Mouse (Mus musculus) myocyte (in vitro differentiated cells): ENCODE results near the gene Zfr2.

ENCODE experiments used
- E2F4 ChIP-seq: IDR thresholded peaks from one replicate; pipeline ENCODE4 v1.6.1; 2011; ENCODE audit warnings: mild to moderate bottlenecking, control low read depth, moderate library complexity; ENCODE audit not compliant: insufficient read depth
- MAX ChIP-seq: IDR thresholded peaks from one replicate; pipeline ENCODE4 v1.6.1; 2011; ENCODE audit warnings: low read depth, mild to moderate bottlenecking, control low read depth
- MYOD1 ChIP-seq, 3 experiments: IDR thresholded peaks; one replicate each; pipeline ENCODE4 v1.6.1; 2011; ENCODE audit warnings: control low read depth in 2 of 3, low read depth in 2 of 3, mild to moderate bottlenecking in 2 of 3, moderate library complexity in 1 of 3; ENCODE audit not compliant: insufficient read length in 2 of 3, control insufficient read depth in 1 of 3
- MYOG ChIP-seq, 3 experiments: IDR thresholded peaks; one replicate each; pipeline ENCODE4 v1.6.1; 2011; ENCODE audit warnings: control low read depth in 2 of 3, low read depth in 2 of 3, mild to moderate bottlenecking in 2 of 3; ENCODE audit not compliant: insufficient read length in 2 of 3, control insufficient read depth in 1 of 3, insufficient read depth in 1 of 3
- POLR2A ChIP-seq: IDR thresholded peaks from one replicate; pipeline ENCODE4 v1.6.1; 2011; ENCODE audit warnings: low read depth, mild to moderate bottlenecking, control low read depth, moderate library complexity; ENCODE audit not compliant: insufficient read length
- TCF12 ChIP-seq: IDR thresholded peaks from one replicate; pipeline ENCODE4 v1.6.1; 2011; ENCODE audit warnings: mild to moderate bottlenecking, control low read depth; ENCODE audit not compliant: poor library complexity, insufficient read depth, severe bottlenecking
- TCF3 ChIP-seq: IDR thresholded peaks from one replicate; pipeline ENCODE4 v1.6.1; 2011; ENCODE audit warnings: low read depth, control low read depth; ENCODE audit not compliant: insufficient read length
- USF1 ChIP-seq: IDR thresholded peaks from one replicate; pipeline ENCODE4 v1.6.1; 2011; ENCODE audit warnings: low read depth, mild to moderate bottlenecking, control low read depth, moderate library complexity

- TF ChIP-seq E2F4 (no peak), POLR2A (no peak), TCF3 (no peak), TCF12 (no peak), MYOD1 (IDR thresholded peaks at IDR 0.05; ENCODE audit: control insufficient read depth in 1 of 3, insufficient read length in 2 of 3, low read depth in 2 of 3) (peak in 1 of 3 experiments; percentile 33), MYOG (IDR thresholded peaks at IDR 0.05; ENCODE audit: control insufficient read depth in 1 of 3, insufficient read depth in 1 of 3, insufficient read length in 2 of 3, low read depth in 2 of 3) (peak in 1 of 3 experiments; percentile 39), USF1 (no peak), MAX (no peak)
Measured at GRCm38 (mm10) chr10:81257158-81258039, 24.4 kb downstream of the Zfr2 start.
